Mouse (Mus musculus): ENCODE measurements around the gene Snupn. TPM values are rescaled to one million over a fixed set of nuclear protein-coding genes. Genes with fewer than 3 reads are reported as not detected.

Gene Snupn
- polyA plus RNA-seq, 1 experiment from 2014 or later, result 19.0 TPM

DNA sequence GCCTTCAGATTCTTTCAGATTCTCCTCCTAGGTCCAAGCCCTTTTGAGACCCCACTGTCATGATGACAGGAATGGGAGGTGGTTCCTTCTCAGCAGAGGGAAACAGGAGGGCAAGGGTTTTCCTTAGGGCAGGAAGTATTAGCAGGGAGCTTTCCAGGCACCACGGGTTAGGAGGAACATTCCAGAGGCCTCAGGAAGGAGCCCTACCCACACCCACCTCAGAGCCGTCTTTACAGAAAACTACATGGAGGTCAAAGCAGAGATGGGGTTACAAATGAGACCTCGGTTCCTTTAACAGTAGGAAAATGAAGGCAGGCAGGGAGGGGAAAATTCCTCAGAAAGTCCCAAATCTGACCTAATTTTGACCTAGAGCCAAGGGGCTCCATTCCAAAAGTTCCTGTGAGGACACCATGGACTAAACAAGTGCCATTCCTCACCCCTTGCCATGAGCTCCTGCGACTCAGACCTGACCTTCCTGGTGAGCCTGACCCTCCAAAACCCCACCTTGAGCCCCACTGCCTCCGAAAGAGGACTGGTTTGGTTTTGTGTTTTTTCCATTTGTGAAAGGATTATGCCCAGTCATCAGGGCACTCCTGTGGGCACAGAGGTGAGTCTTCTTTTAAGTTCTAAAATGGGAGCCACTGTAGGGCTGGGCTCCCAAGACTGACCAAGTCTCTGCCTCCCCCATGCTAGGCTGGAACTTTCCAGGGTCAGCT is 34.8 kb upstream of the Snupn start:
- Histone ChIP-seq H3K9me3 (replicated peaks; ENCODE audit: control insufficient read depth, low read length) (no peaks in the 10 kb centered on the region), H3K27me3 (ENCODE audit: control insufficient read depth, insufficient read depth, low read length) (no peaks in the 10 kb centered on the region), H3K4me3 (ENCODE audit: low read depth, low read length) (no peak overlapping the region), H3K36me3 (ENCODE audit: control insufficient read depth, insufficient read depth, low read length) (peaks cover 28% of the 10 kb centered on the region), H3K27ac (ENCODE audit: low read depth, low read length) (no peak overlapping the region), H3K9ac (ENCODE audit: low read depth, low read length) (no peak overlapping the region), H3K4me2 (no peak overlapping the region), H3K4me1 (ENCODE audit: control insufficient read depth, insufficient read depth, low read length) (no peaks in the 10 kb centered on the region)
- WGBS (ENCODE audit: insufficient replicate concordance), result 68% methylated on average over 5 of the region's 5 CpGs
- ATAC-seq (replicated peaks; ENCODE audit: insufficient number of reproducible peaks, low FRiP score, low TSS enrichment), result no peak

DNA sequence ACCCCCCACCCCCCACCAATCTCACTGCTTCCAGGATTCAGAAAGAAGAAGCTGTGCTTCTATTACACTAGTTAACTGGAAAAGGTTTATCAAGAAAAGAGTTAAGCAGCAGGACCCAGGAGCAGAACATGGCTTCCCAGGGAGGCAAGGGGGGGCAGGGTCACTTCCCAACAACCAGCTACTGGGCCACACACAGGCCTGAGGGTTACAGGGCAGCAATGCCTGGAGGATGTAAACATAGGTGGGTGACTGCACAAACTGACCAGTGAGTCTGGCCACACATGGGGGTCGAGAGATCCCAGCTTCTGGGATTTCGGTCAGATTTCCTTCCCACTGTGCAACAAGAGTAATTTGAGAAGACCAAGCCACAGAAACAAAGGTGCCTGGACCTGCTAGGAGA is 33.5 kb upstream of the Snupn start:
- 78% methylated on average over 2 of the region's 2 CpGs for WGBS (ENCODE audit: insufficient replicate concordance)
- ATAC-seq (replicated peaks; ENCODE audit: insufficient number of reproducible peaks, low FRiP score, low TSS enrichment), result no peak
- H3K36me3 ChIP-seq (ENCODE audit: control insufficient read depth, insufficient read depth, low read length), result peaks cover 36% of the 10 kb centered on the region

DNA sequence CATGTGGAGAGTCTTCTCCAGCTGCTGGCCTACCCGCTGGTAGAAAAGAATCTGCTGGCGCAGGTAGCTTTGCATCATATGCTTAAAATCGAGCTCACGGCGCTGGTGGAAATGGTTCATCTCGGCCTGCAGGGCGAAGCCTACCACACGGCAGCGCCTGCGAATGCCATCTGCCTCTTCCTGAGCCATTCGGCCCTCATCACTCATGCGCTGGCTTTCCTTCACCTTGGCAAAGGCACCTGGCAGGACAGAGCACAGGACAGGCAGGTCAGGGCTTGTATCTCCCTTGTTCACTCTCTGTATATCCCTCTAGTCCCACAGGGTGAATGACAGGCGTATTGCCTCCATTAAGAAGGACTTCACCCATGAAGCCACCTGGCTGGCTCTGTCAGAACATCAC is 32.2 kb upstream of the Snupn start:
- ATAC-seq (replicated peaks; ENCODE audit: insufficient number of reproducible peaks, low FRiP score, low TSS enrichment), result no peak
- H3K36me3 ChIP-seq (ENCODE audit: control insufficient read depth, insufficient read depth, low read length), result peaks cover 39% of the 10 kb centered on the region

More for the DNA sequence above, 33.5 kb upstream of the Snupn start:
- Histone ChIP-seq H3K9me3 (replicated peaks; ENCODE audit: control insufficient read depth, low read length) (peaks cover 3% of the 10 kb centered on the region; the same call in 1 of the 2 replicates), H3K27me3 (ENCODE audit: control insufficient read depth, insufficient read depth, low read length) (no peaks in the 10 kb centered on the region), H3K27ac (ENCODE audit: low read depth, low read length) (no peak overlapping the region), H3K4me2 (no peak overlapping the region), H3K4me1 (ENCODE audit: control insufficient read depth, insufficient read depth, low read length) (no peaks in the 10 kb centered on the region), H3K9ac (ENCODE audit: low read depth, low read length) (no peak overlapping the region), H3K4me3 (ENCODE audit: low read depth, low read length) (no peak overlapping the region)

DNA sequence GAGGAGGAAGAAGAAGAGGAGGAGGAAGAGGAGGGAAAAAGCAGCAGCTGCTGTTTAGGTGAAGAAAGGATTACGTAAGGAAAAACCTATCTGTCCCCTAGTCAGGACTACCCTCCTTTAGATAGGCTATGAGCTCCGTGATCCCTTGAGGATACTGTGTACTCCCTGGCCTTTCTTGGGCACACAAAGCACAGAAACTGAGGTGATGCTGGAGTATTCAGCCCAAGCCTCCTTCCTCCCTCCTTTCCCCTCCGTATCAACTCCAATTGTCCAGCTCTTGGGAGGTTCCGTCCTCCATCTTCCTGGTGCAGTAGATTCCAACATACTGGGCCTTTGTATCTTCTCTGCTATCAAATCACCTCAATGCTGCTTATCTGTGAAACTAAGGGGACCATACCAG is 27.9 kb upstream of the Snupn start:
- peaks cover 22% of the 10 kb centered on the region for H3K36me3 ChIP-seq (ENCODE audit: control insufficient read depth, insufficient read depth, low read length)
- 87% methylated on average over 4 of the region's 4 CpGs for WGBS (ENCODE audit: insufficient replicate concordance)
- no peaks in the 10 kb centered on the region for H3K27me3 ChIP-seq (ENCODE audit: control insufficient read depth, insufficient read depth, low read length)
- no peak overlapping the region; the same call in 1 of the 2 replicates for H3K9ac ChIP-seq (ENCODE audit: low read depth, low read length)
- H3K27ac ChIP-seq (ENCODE audit: low read depth, low read length), result no peak overlapping the region
- H3K4me2 ChIP-seq, result peak overlapping the region; percentile 77
- H3K4me3 ChIP-seq (ENCODE audit: low read depth, low read length), result no peak overlapping the region
- no peak for ATAC-seq (replicated peaks; ENCODE audit: insufficient number of reproducible peaks, low FRiP score, low TSS enrichment)
- H3K4me1 ChIP-seq (ENCODE audit: control insufficient read depth, insufficient read depth, low read length), result peaks cover 39% of the 10 kb centered on the region
- H3K9me3 ChIP-seq (replicated peaks; ENCODE audit: control insufficient read depth, low read length), result peaks cover 3% of the 10 kb centered on the region; the same call in 1 of the 2 replicates

More for the DNA sequence above, 32.2 kb upstream of the Snupn start:
- H3K4me2 ChIP-seq, result no peak overlapping the region
- peaks cover 4% of the 10 kb centered on the region for H3K4me1 ChIP-seq (ENCODE audit: control insufficient read depth, insufficient read depth, low read length)
- H3K27me3 ChIP-seq (ENCODE audit: control insufficient read depth, insufficient read depth, low read length), result no peaks in the 10 kb centered on the region
- H3K27ac ChIP-seq (ENCODE audit: low read depth, low read length), result no peak overlapping the region
- no peak overlapping the region for H3K9ac ChIP-seq (ENCODE audit: low read depth, low read length)
- peaks cover 3% of the 10 kb centered on the region; the same call in 1 of the 2 replicates for H3K9me3 ChIP-seq (replicated peaks; ENCODE audit: control insufficient read depth, low read length)
- 82% methylated on average over 13 of the region's 13 CpGs for WGBS (ENCODE audit: insufficient replicate concordance)
- H3K4me3 ChIP-seq (ENCODE audit: low read depth, low read length), result no peak overlapping the region

DNA sequence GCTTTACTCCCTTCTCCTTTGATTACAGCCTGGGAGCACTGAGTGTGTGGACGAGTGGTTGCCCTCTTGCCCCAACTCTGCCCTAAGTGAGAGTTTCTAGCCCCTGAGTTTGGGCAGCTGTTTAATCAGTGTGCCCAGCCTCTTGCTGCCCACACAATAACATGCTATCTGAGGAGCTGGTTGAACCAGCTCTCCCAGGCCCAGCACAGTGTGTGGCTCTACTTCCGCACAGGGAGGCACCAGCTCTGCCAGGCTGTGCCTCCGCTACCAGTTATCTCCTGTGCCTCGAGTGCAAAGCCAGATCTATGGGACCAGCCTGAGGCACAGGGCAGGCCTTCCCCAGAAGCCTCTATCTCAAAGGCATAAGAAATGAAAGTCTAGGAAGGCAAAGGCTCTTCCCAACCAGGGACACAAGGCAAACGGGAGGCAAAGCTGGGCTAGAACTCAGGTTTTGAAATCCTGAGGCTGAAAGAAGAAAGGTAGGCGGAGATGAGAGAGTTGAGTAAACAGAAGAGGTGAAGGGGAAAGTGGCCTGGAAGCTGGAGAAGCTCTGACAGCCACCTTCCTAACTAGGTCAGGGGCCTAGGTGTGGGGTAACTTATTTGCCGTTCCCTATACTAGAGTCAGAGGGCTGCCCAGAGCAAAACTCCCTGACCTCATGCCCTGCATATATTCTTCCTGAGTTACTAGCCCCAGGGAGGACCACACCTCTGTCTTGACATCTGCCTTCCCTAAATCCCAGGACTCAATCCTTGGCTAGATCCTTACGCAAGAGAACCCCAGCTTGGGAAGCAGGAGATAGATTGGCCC is 26.6 kb upstream of the Snupn start:
- Histone ChIP-seq H3K9ac (ENCODE audit: low read depth, low read length) (peak overlapping the region; percentile 68), H3K4me2 (peak overlapping the region; percentile 77), H3K27me3 (ENCODE audit: control insufficient read depth, insufficient read depth, low read length) (no peaks in the 10 kb centered on the region), H3K4me1 (ENCODE audit: control insufficient read depth, insufficient read depth, low read length) (peaks cover 39% of the 10 kb centered on the region), H3K9me3 (replicated peaks; ENCODE audit: control insufficient read depth, low read length) (peaks cover 3% of the 10 kb centered on the region; the same call in 1 of the 2 replicates), H3K4me3 (ENCODE audit: low read depth, low read length) (peak overlapping the region; percentile 41), H3K27ac (ENCODE audit: low read depth, low read length) (peak overlapping the region; percentile 77), H3K36me3 (ENCODE audit: control insufficient read depth, insufficient read depth, low read length) (peaks cover 15% of the 10 kb centered on the region)
- ATAC-seq (replicated peaks; ENCODE audit: insufficient number of reproducible peaks, low FRiP score, low TSS enrichment), result no peak
- WGBS (ENCODE audit: insufficient replicate concordance), result 44% methylated on average over 8 of the region's 8 CpGs

DNA sequence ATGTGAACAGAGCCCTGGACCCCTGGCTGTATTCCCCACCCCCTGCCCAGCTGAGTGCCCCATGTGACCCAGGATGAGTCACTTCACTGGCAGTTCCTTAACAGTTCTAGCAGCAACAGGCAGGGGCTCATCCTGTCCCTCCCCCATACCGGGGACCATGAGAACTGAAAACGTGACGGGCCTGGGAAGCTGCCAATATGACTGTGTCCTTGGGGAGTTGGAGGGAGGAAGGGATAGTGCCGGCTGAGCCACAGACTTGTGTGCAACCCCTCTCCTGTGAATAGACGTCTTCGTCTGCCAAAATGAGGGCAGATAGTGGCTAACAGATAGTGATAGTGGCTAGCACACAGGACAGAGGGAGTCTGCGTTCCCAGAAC is 26.0 kb upstream of the Snupn start:
- peak; percentile 70 for ATAC-seq (replicated peaks; ENCODE audit: insufficient number of reproducible peaks, low FRiP score, low TSS enrichment)
- H3K4me3 ChIP-seq (ENCODE audit: low read depth, low read length), result peak overlapping the region; percentile 41
- 6% methylated on average over 7 of the region's 7 CpGs for WGBS (ENCODE audit: insufficient replicate concordance)
- H3K27me3 ChIP-seq (ENCODE audit: control insufficient read depth, insufficient read depth, low read length), result no peaks in the 10 kb centered on the region
- peaks cover 15% of the 10 kb centered on the region for H3K36me3 ChIP-seq (ENCODE audit: control insufficient read depth, insufficient read depth, low read length)
- H3K4me2 ChIP-seq, result peak overlapping the region; percentile 77
- H3K9me3 ChIP-seq (replicated peaks; ENCODE audit: control insufficient read depth, low read length), result peaks cover 3% of the 10 kb centered on the region; the same call in 1 of the 2 replicates
- peak overlapping the region; percentile 77 for H3K27ac ChIP-seq (ENCODE audit: low read depth, low read length)
- H3K4me1 ChIP-seq (ENCODE audit: control insufficient read depth, insufficient read depth, low read length), result peaks cover 39% of the 10 kb centered on the region
- H3K9ac ChIP-seq (ENCODE audit: low read depth, low read length), result peak overlapping the region; percentile 68

DNA sequence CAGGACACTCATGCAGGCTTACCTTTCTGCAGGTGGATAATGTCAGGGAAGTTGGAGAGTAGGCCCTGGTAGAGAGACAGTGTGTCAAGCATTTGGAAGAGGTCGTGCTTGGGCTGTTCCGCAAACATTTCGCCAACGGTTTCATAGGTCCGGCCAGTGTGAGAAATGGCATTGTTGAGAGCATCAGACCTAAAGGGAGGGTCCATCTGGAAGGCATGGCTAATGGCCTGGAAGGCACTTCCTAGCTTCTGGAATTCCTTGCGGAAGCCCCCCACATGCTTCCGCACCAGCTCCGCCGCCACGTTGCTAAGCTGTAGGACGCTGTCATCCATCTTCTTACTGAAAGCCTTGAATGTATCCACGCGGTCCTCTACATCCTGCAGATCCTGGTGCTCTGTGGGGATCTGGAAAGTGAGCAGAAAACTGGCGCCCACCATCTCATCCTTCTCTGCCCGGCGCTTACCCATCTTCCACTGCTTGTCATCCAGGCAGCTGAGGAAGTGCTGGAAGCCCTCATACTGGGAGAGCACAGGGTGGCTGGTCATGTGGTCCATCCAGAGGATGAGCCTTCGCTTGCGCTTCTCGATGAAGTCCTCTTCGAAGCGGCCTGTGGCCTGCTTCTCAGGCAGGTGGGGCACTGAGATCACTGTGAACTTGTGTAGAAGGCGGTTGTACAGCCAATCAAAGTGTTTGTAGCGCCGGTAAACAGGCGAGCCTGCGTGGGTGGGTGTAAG is 25.2 kb upstream of the Snupn start:
- peaks cover 3% of the 10 kb centered on the region; the same call in 1 of the 2 replicates for H3K9me3 ChIP-seq (replicated peaks; ENCODE audit: control insufficient read depth, low read length)
- 78% methylated on average over 26 of the region's 26 CpGs for WGBS (ENCODE audit: insufficient replicate concordance)
- H3K4me2 ChIP-seq, result peak overlapping the region; percentile 77
- ATAC-seq (replicated peaks; ENCODE audit: insufficient number of reproducible peaks, low FRiP score, low TSS enrichment), result no peak
- H3K27ac ChIP-seq (ENCODE audit: low read depth, low read length), result peak overlapping the region; percentile 77
- H3K4me1 ChIP-seq (ENCODE audit: control insufficient read depth, insufficient read depth, low read length), result peaks cover 39% of the 10 kb centered on the region
- H3K36me3 ChIP-seq (ENCODE audit: control insufficient read depth, insufficient read depth, low read length), result peaks cover 15% of the 10 kb centered on the region
- peak overlapping the region; percentile 68 for H3K9ac ChIP-seq (ENCODE audit: low read depth, low read length)
- H3K27me3 ChIP-seq (ENCODE audit: control insufficient read depth, insufficient read depth, low read length), result no peaks in the 10 kb centered on the region
- H3K4me3 ChIP-seq (ENCODE audit: low read depth, low read length), result peak overlapping the region; percentile 41

DNA sequence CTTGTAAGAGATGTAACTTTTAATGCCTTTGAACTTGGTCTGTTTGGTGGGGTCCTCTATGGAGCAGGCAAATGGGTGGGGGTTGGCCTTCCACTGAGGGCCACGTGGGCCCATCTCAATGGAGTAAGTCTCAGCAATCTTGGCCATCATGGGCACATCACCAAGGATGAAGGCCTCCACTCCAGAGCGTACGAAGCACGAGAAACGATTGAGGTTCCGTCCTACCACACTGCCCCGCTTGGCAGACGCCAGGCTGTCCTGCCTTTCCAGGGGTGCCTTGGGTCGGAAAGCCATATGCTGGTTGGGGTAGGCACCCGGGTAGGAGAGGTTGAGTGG is 24.7 kb upstream of the Snupn start:
- no peaks in the 10 kb centered on the region for H3K27me3 ChIP-seq (ENCODE audit: control insufficient read depth, insufficient read depth, low read length)
- peak overlapping the region; percentile 77 for H3K4me2 ChIP-seq
- no peak overlapping the region; the same call in 1 of the 2 replicates for H3K9ac ChIP-seq (ENCODE audit: low read depth, low read length)
- no peak for ATAC-seq (replicated peaks; ENCODE audit: insufficient number of reproducible peaks, low FRiP score, low TSS enrichment)
- H3K27ac ChIP-seq (ENCODE audit: low read depth, low read length), result no peak overlapping the region
- peaks cover 15% of the 10 kb centered on the region for H3K36me3 ChIP-seq (ENCODE audit: control insufficient read depth, insufficient read depth, low read length)
- 95% methylated on average over 10 of the region's 10 CpGs for WGBS (ENCODE audit: insufficient replicate concordance)
- H3K9me3 ChIP-seq (replicated peaks; ENCODE audit: control insufficient read depth, low read length), result peaks cover 3% of the 10 kb centered on the region; the same call in 1 of the 2 replicates
- peak overlapping the region; percentile 67 for H3K4me3 ChIP-seq (ENCODE audit: low read depth, low read length)
- peaks cover 39% of the 10 kb centered on the region for H3K4me1 ChIP-seq (ENCODE audit: control insufficient read depth, insufficient read depth, low read length)
